Mouse (Mus musculus): Measurements from ENCODE around the gene Opn4.

Opn4 gene

GRCm38 (mm10) chr14:34590743-34591675, 8.9 kb downstream of the Opn4 start:
- DNase-seq (ENCODE audit: low spot score in 2 of 2) = no peak

- DNase-seq (ENCODE audit: low spot score in 2 of 2) = no peak
These were observed 9.8 kb downstream of the Opn4 start for GRCm38 (mm10) chr14:34590017-34590570.

- no peak for DNase-seq (ENCODE audit: low spot score in 2 of 2)
These were observed 10.7 kb downstream of the Opn4 start for GRCm38 (mm10) chr14:34589185-34589713.

- no peak for DNase-seq (ENCODE audit: low spot score in 2 of 2)
These were observed 11.4 kb downstream of the Opn4 start, which contains the start of gene Ldb3 for GRCm38 (mm10) chr14:34588498-34588897. Ldb3 (minus strand) TSS chr14:34588682.

GRCm38 (mm10) chr14:34588005-34588404, 11.9 kb downstream of the Opn4 start:
- DNase-seq (ENCODE audit: low spot score in 2 of 2) = no peak

- no peak for DNase-seq (ENCODE audit: low spot score in 2 of 2)
These were observed 13.1 kb downstream of the Opn4 start for GRCm38 (mm10) chr14:34586871-34587270.

- DNase-seq (ENCODE audit: low spot score in 2 of 2) = no peak
These were observed 14.4 kb downstream of the Opn4 start for GRCm38 (mm10) chr14:34585358-34586105.

GRCm38 (mm10) chr14:34582740-34583427, 17.1 kb downstream of the Opn4 start:
- no peak for DNase-seq (ENCODE audit: low spot score in 2 of 2)

- DNase-seq (ENCODE audit: low spot score in 2 of 2) = no peak
These were observed 23.1 kb downstream of the Opn4 start for GRCm38 (mm10) chr14:34576858-34577257.

- DNase-seq (ENCODE audit: low spot score in 2 of 2) = no peak
These were observed 25.9 kb downstream of the Opn4 start for GRCm38 (mm10) chr14:34574068-34574467.

- DNase-seq (ENCODE audit: low spot score in 2 of 2) = no peak
These were observed 26.5 kb downstream of the Opn4 start for GRCm38 (mm10) chr14:34573348-34573913.

GRCm38 (mm10) chr14:34571610-34572387, 28.1 kb downstream of the Opn4 start:
- no peak for DNase-seq (ENCODE audit: low spot score in 2 of 2)

GRCm38 (mm10) chr14:34570903-34571302, 29.0 kb downstream of the Opn4 start:
- no peak for DNase-seq (ENCODE audit: low spot score in 2 of 2)

GRCm38 (mm10) chr14:34570294-34570693, 29.6 kb downstream of the Opn4 start:
- peak; percentile 12 to 42 for DNase-seq (ENCODE audit: low spot score in 2 of 2)

- no peak for DNase-seq (ENCODE audit: low spot score in 2 of 2)
These were observed 30.3 kb downstream of the Opn4 start for GRCm38 (mm10) chr14:34569534-34570194.

GRCm38 (mm10) chr14:34568626-34569025, 31.3 kb downstream of the Opn4 start:
- DNase-seq (ENCODE audit: low spot score in 2 of 2) = no peak

- DNase-seq (ENCODE audit: low spot score in 2 of 2) = no peak
These were observed 32.2 kb downstream of the Opn4 start for GRCm38 (mm10) chr14:34567697-34568096.

- DNase-seq (ENCODE audit: low spot score in 2 of 2) = no peak
These were observed 33.4 kb downstream of the Opn4 start for GRCm38 (mm10) chr14:34566530-34566929.

- no peak for DNase-seq (ENCODE audit: low spot score in 2 of 2)
These were observed 34.2 kb downstream of the Opn4 start for GRCm38 (mm10) chr14:34565711-34566110.

GRCm38 (mm10) chr14:34564646-34565045, 35.3 kb downstream of the Opn4 start:
- no peak for DNase-seq (ENCODE audit: low spot score in 2 of 2)
